Mouse (Mus musculus) heart, embryonic 14.5 days (tissue): Measurements from ENCODE around the gene Lamb2. TPM values are rescaled to one million over a fixed set of nuclear protein-coding genes. Genes with fewer than 3 reads are reported as not detected.
A peak's percentile ranks its signal among the peaks of the same experiment; 100 is the strongest.

Source experiments
- ATAC-seq: fragments of 200-750 bp; cut with Nextera tagmentation; 2 replicates; pipeline ENCODE4 v1.8.0; 2017; ENCODE audit warnings: low read depth, moderate TSS enrichment; ENCODE audit not compliant: insufficient number of reproducible peaks, insufficient read depth, low FRiP score
- H3K27ac ChIP-seq, 2 experiments: fragments of 200-500 bp in 1 of 2; fragments of 300-500 bp in 1 of 2; sonication (generic) in 1 of 2; replicated peaks in 1 of 2; 2 replicates each; pipeline ENCODE4 v1.5.1; 2012 to 2014; ENCODE audit warnings: low read depth in 2 of 2, low read length in 2 of 2, control low read depth in 1 of 2, mild to moderate bottlenecking in 1 of 2, mixed read lengths in 1 of 2; ENCODE audit not compliant: control insufficient read depth in 1 of 2, insufficient read depth in 1 of 2
- H3K27me3 ChIP-seq: fragments of 300-500 bp; sonication (generic); 2 replicates; pipeline ENCODE4 v1.6.1; 2014; ENCODE audit warnings: mild to moderate bottlenecking, low read length, control low read depth; ENCODE audit not compliant: control insufficient read depth, insufficient read depth
- H3K36me3 ChIP-seq: fragments of 300-500 bp; sonication (generic); 2 replicates; pipeline ENCODE4 v1.6.1; 2014; ENCODE audit warnings: mild to moderate bottlenecking, control low read depth, low read length, mixed read lengths; ENCODE audit not compliant: control insufficient read depth, insufficient read depth
- H3K4me1 ChIP-seq, 2 experiments: fragments of 200-500 bp in 1 of 2; fragments of 300-500 bp in 1 of 2; sonication (generic) in 1 of 2; 2 replicates each; pipeline ENCODE4 v1.6.1; 2012 to 2014; ENCODE audit warnings: low read length in 2 of 2, control low read depth in 1 of 2, mixed read lengths in 1 of 2; ENCODE audit not compliant: control insufficient read depth in 2 of 2, insufficient read depth in 2 of 2
- H3K4me2 ChIP-seq: fragments of 300-500 bp; sonication (generic); 2 replicates; pipeline ENCODE4 v1.6.1; 2014; ENCODE audit warnings: mild to moderate bottlenecking, low read length
- H3K4me3 ChIP-seq, 2 experiments: fragments of 200-500 bp in 1 of 2; fragments of 300-500 bp in 1 of 2; sonication (generic) in 1 of 2; 2 replicates each; pipeline ENCODE4 v1.5.1; 2012 to 2014; ENCODE audit warnings: low read length in 2 of 2, mild to moderate bottlenecking in 2 of 2, control low read depth in 1 of 2, low read depth in 1 of 2, moderate library complexity in 1 of 2; ENCODE audit not compliant: control insufficient read depth in 1 of 2, insufficient read depth in 1 of 2
- H3K9ac ChIP-seq: fragments of 300-500 bp; sonication (generic); 2 replicates; pipeline ENCODE4 v1.6.1; 2014; ENCODE audit warnings: mild to moderate bottlenecking, low read length
- H3K9me3 ChIP-seq: fragments of 300-500 bp; sonication (generic); 2 replicates; pipeline ENCODE4 v1.6.1; 2016; ENCODE audit warnings: low read length, control low read depth; ENCODE audit not compliant: control insufficient read depth
- WGBS: fragments of 180-500 bp; shearing (Covaris S2); extraction: QIAGEN DNeasy Blood & Tissue Kit; methylation state at CpG from one replicate; pipeline ENCODE4 v1.1.7; 2014; 5-methylcytosine and 5-hydroxymethylcytosine counted together
- polyA plus RNA-seq: library from polyadenylated mRNA; unstranded; fragments of >200 nt; fragmentation: Nextera tagmentation; extraction: Ambion mirVana; gene quantifications from 2 replicates; pipeline ENCODE4 v1.2.1, GENCODE M21; 2014

Lamb2 gene
- polyA plus RNA-seq, 1 experiment from 2014 or later: 41.5 TPM

DNA sequence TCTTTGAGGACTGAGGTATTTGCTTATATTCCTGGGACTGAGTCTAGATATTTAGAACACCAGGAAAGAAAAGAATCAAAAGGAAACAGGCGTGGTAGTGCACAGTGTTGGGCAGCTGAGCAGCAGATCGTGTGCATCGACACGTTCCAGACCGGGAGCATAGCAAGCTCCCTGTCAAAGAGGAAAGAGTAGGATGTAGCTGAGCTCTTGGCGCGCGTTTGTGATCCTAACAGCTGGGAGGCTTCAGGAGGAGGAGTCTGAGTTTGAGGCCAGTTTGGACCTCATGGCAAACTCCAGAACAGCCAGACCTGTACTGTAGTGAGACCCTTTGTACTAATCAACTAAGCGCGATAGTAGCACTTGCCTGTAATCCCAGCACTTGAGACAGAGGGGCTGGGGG is 17.3 kb upstream of the Lamb2 start:
- H3K4me2 ChIP-seq: peak overlapping the region; percentile 72
- H3K4me1 ChIP-seq: peaks cover 11 to 16% of the 10 kb centered on the region in 2 experiments
- no peak for ATAC-seq
- WGBS: 65% methylated on average over 10 of the region's 10 CpGs
- H3K36me3 ChIP-seq: peaks cover 39% of the 10 kb centered on the region
- H3K27ac ChIP-seq: peak overlapping the region; percentile 51 to 90
- H3K27me3 ChIP-seq: no peaks in the 10 kb centered on the region
- H3K9me3 ChIP-seq: no peaks in the 10 kb centered on the region
- no peak overlapping the region for H3K9ac ChIP-seq
- no peak overlapping the region for H3K4me3 ChIP-seq

DNA sequence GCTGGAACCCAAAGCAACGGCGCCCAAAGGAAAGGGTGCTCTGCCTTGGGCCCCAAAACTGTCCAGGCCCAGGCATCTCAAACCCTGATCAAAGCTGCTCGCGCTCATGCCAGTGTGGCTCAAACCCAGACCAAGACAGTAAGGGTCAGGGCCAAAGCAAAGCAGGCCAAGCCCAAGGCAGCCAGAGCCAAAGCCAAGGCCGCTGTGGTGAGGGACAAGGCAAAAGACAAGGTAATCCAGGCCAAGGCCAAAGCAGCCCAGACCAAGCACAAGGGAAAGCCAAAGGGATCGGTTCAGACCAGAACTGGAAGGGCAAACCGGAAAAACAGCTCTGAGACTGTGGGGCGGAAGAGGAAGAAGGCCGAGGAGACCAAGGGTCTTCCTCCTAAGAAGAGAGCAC is 15.8 kb upstream of the Lamb2 start:
- no peak overlapping the region for H3K27ac ChIP-seq
- H3K27me3 ChIP-seq: no peaks in the 10 kb centered on the region
- WGBS: 93% methylated on average over 9 of the region's 9 CpGs
- H3K4me3 ChIP-seq: no peak overlapping the region
- no peak overlapping the region for H3K4me2 ChIP-seq
- no peak for ATAC-seq
- peaks cover 11 to 16% of the 10 kb centered on the region in 2 experiments for H3K4me1 ChIP-seq
- no peaks in the 10 kb centered on the region for H3K9me3 ChIP-seq
- no peak overlapping the region for H3K9ac ChIP-seq
- peaks cover 39% of the 10 kb centered on the region for H3K36me3 ChIP-seq

DNA sequence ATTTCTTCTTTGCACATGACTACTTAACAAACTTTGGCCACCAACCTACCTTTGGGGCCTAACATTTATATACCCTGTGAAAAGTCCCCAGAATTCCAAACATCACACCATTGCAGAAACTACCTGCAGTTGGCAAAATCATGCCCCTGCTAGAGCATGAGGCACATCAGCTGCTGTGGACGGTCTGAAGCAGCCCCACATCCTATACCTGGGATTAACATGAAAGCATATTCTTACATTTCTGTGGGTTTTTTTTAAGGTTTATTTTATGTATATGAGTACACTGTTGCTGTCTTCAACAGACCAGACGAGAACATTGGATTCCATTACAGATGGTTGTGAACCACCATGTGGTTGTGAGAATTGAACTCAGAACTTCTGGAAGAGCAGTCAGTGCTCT is 13.3 kb upstream of the Lamb2 start:
- Histone ChIP-seq H3K4me1 (peaks cover 10 to 15% of the 10 kb centered on the region in 2 experiments), H3K36me3 (peaks cover 39% of the 10 kb centered on the region), H3K9ac (no peak overlapping the region), H3K27ac (no peak overlapping the region), H3K27me3 (no peaks in the 10 kb centered on the region), H3K4me3 (no peak overlapping the region), H3K4me2 (no peak overlapping the region), H3K9me3 (no peaks in the 10 kb centered on the region)
- 94% methylated on average over 2 of the region's 2 CpGs for WGBS
- ATAC-seq: no peak

DNA sequence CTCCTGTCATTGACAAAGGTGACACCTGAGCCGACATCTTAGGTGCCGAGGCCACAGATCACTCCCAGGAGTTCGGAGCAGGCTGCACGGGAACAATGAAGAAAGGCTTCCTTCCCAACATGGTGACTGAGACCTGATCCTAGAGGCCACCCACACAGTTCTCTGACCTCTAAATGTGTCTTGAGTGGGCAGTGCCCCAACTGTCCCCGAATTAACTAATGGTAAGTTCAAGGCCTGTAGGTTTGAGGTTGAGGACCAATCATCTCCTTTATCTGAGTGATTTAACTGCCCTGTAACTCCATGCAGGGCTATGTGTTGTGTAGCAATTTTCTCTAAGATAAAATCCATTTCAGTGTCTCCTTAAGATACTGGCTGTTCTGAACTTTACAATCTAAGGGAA is 10.1 kb upstream of the Lamb2 start:
- 71% methylated on average over 5 of the region's 5 CpGs for WGBS
- Histone ChIP-seq H3K36me3 (peaks cover 20% of the 10 kb centered on the region), H3K9ac (no peak overlapping the region), H3K9me3 (no peaks in the 10 kb centered on the region), H3K4me2 (no peak overlapping the region), H3K4me1 (no peaks in the 10 kb centered on the region), H3K4me3 (no peak overlapping the region), H3K27me3 (no peaks in the 10 kb centered on the region), H3K27ac (no peak overlapping the region)
- ATAC-seq: no peak

DNA sequence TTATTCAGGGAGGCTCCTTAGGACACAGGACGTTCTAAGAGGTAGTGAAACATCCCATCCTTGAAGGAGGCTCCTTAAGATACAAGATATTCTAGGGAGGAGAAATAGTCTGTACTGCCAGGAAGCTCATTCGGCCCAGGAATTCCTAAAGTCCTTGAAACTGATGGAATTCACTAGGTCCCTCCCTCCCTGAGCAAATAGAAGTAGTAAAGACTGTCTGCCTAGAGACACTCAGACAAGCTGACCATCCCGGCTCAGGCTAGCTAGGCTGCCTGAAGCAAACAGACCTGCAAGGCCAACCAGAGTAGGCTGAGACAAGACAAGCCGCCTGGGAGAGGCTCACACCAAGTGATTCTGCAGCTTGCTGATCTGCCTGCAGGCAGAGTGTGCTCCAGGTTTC is 9.7 kb upstream of the Lamb2 start:
- 56% methylated on average over 4 of the region's 4 CpGs for WGBS
- ATAC-seq: no peak

DNA sequence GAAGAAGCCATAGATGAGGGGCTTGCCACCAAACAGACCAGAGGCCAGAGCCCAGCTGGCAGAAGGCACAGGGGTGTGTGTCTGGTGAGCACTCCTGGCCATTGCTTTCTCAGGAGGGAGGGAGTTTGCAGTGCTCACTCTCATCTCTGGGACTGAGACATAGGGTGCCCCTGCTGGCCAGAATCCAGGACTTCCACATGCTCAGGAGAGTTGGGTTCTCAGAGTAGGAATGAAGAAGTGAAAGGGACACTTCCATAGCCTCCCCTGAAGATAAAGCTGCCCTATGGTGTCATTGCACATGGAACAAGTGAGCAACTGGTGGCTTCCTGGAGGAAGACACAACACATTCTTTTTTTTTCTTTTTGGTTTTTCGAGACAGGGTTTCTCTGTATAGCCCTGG is 5.0 kb upstream of the Lamb2 start:
- peaks cover 6% of the 10 kb centered on the region in 2 experiments for H3K4me1 ChIP-seq
- no peaks in the 10 kb centered on the region for H3K36me3 ChIP-seq
- H3K4me2 ChIP-seq: no peak overlapping the region
- ATAC-seq: no peak
- H3K9me3 ChIP-seq: no peaks in the 10 kb centered on the region
- H3K4me3 ChIP-seq: no peak overlapping the region
- H3K9ac ChIP-seq: no peak overlapping the region
- WGBS: 50% methylated on average over 1 of the region's 1 CpGs
- no peak overlapping the region for H3K27ac ChIP-seq
- H3K27me3 ChIP-seq: no peaks in the 10 kb centered on the region

More for the DNA sequence above, 9.7 kb upstream of the Lamb2 start:
- H3K9ac ChIP-seq: no peak overlapping the region
- no peaks in the 10 kb centered on the region for H3K4me1 ChIP-seq
- H3K27me3 ChIP-seq: no peaks in the 10 kb centered on the region
- H3K9me3 ChIP-seq: no peaks in the 10 kb centered on the region
- H3K36me3 ChIP-seq: peaks cover 16% of the 10 kb centered on the region
- no peak overlapping the region for H3K27ac ChIP-seq
- H3K4me2 ChIP-seq: no peak overlapping the region
- no peak overlapping the region for H3K4me3 ChIP-seq

DNA sequence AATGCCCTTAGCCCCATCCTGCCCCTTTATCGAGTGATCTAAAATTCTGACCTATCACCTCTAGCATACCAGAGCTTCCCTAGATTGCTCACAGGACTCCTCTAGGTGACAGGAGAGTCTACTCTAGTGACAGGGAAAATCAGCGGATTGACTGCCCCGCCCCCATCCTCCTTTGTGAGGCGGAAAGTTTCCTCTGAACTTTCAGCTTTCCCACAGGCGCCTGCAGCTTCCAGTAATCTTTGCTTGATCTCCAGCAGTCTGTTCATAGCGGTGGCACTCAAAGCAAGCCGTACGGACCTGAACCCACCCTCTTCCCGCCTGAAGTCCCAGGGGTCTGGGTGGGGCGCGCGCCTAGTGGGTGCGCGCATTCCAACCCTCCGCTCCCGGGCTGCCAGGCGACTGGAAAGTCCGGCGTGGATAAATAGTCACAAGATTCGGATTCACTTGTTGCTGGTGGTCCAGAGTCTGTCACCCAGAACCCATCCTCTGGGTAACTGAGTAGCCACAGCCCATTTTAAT is 839 bp upstream of the Lamb2 start:
- Histone ChIP-seq H3K27me3 (no peaks in the 10 kb centered on the region), H3K4me1 (peaks cover 26 to 28% of the 10 kb centered on the region in 2 experiments), H3K27ac (peak overlapping the region; percentile 90), H3K9ac (peak overlapping the region; percentile 79), H3K4me3 (peak overlapping the region; percentile 60 to 64), H3K4me2 (peak overlapping the region; percentile 96), H3K9me3 (no peaks in the 10 kb centered on the region), H3K36me3 (peaks cover 25% of the 10 kb centered on the region)
- ATAC-seq: peak; percentile 65
- under 1% methylated on average over 20 of the region's 20 CpGs for WGBS

DNA sequence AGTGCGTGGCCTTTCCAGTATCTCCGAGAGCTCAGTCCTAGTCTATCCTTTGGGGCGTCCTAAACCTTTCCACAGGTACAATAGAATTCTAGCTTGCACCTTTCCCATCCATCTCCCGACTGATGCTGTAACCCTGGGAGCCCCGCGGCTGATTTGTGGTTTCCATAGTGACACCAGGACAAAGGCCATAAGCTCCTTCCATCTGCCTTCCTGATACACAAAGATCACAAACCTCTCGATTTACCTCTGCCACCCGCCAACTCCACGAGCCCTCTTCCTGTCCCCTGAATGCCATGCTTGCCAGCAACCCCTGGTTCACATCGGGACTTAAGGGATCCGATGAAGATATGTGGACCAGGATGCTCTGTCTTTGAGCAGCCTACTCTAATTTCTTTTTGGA is 295 bp upstream of the Lamb2 start:
- ATAC-seq: no peak
- no peak overlapping the region for H3K4me3 ChIP-seq
- 36% methylated on average over 11 of the region's 11 CpGs for WGBS

More for the DNA sequence above, 295 bp upstream of the Lamb2 start:
- Histone ChIP-seq H3K4me1 (peaks cover 26 to 28% of the 10 kb centered on the region in 2 experiments), H3K4me2 (peak overlapping the region; percentile 96), H3K27ac (peak overlapping the region; percentile 33 to 90; a peak in 3 of 4 replicates), H3K36me3 (peaks cover 30% of the 10 kb centered on the region), H3K9me3 (no peaks in the 10 kb centered on the region), H3K9ac (peak overlapping the region; percentile 79; the same call in 1 of the 2 replicates), H3K27me3 (no peaks in the 10 kb centered on the region)
